Mouse (Mus musculus): ENCODE results near the gene Bcl9.

DNA sequence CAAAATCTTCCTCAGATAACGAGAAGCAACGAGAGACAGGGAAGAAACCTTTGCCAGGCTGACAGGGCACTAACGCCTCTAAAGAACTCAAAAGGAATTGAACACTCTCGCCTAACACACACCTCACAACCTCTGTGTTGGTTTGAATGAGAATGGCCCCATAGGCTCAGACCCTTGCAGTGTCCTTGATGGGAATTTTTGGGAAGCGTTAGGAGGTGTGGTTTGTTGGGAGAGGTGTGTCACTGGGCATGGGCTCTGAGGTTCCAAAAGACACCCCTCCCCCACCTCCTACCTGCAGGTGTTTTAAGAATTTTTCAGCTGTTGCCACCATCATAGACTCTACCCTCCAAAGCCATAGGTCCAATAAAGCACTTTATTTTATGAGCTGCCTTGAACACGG is 118.8 kb downstream of the Bcl9 start:
- TF ChIP-seq CTCF (IDR thresholded peaks at IDR 0.05; ENCODE audit: low read depth, low read length) (no peak), TAL1 (conservative IDR thresholded peaks at IDR 0.05; ENCODE audit: low read depth, low read length) (no peak), GATA1 (IDR thresholded peaks at IDR 0.05; ENCODE audit: borderline replicate concordance, low read length) (no peak), GATA2 (IDR thresholded peaks at IDR 0.05; ENCODE audit: borderline replicate concordance, low read depth, low read length) (no peak), POLR2AphosphoS5 (IDR thresholded peaks at IDR 0.05; ENCODE audit: insufficient replicate concordance, low read depth, low read length) (no peak)
